Mouse (Mus musculus): ENCODE results near the gene Ugt1a6b. TPM values are rescaled to one million over a fixed set of nuclear protein-coding genes. Genes with fewer than 3 reads are reported as not detected.
A peak's percentile ranks its signal among the peaks of the same experiment; 100 is the strongest.

Gene Ugt1a6b
- polyA plus RNA-seq, 1 experiment from 2014 or later: 3.9 TPM

DNA sequence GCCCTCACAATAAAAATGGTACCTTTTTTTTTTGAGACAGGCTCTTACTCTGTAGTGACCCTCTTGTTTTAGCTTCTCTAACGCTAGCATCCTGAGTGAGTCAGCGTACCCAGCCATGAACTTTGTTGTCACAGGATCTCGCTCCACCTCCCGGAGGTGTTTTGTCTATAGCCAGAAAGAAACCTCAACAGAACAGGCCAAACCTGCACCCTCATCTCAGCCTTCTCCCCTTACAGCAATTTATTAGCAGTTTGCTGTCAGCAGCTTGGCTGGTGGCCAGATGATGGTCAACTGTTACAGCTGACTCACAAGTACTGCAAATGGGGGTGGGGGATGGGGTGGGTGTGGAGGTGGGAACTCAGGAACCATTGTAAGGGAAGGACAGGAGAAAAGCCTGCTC is 159.2 kb downstream of the Ugt1a6b start:
- Histone ChIP-seq H3K27ac (0 out of 2 replicates have a peak overlapping the region, but pooled peaks have one; percentile 1), H3K36me3 (peaks cover 68% of the 10 kb centered on the region), H3K9me3 (no peaks in the 10 kb centered on the region), H3K4me3 (replicated peaks) (no peak overlapping the region), H3K4me2 (no peak overlapping the region), H3K27me3 (replicated peaks) (no peaks in the 10 kb centered on the region), H3K4me1 (peaks cover 11% of the 10 kb centered on the region), H3K9ac (no peak overlapping the region)
- WGBS: 54% methylated on average over 4 of the region's 4 CpGs
- peak; percentile 8; the same call in 1 of the 2 replicates for ATAC-seq (ENCODE audit: insufficient read depth, low FRiP score, low read depth)

GRCm38 (mm10) chr1:88262961-88263360 is 159.9 kb downstream of the Ugt1a6b start:
- 70% methylated on average over 6 of the region's 6 CpGs for WGBS
- no peak overlapping the region for H3K27ac ChIP-seq
- ATAC-seq (ENCODE audit: insufficient read depth, low FRiP score, low read depth): no peak

DNA sequence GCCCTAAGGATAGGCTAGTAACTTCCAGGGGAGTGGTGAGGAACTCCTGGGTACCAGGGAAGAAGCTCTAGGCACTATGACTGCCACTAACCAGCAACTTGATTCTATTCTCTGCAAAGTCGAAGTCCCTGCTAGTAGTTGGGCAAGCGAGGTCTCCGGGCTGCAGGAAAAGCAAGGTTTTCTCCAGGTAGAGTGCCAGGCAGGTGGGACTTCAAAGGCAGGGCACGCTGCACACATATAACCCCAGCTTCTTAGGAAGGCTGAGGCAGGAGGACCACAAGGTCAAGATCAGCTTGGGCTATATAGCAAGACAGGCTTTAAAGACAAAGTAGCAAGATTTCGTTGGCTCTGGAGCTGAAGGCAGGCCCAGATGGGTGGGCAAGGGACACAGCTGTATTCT is 160.7 kb downstream of the Ugt1a6b start:
- H3K4me1 ChIP-seq: peaks cover 11% of the 10 kb centered on the region
- ATAC-seq (ENCODE audit: insufficient read depth, low FRiP score, low read depth): no peak
- H3K27me3 ChIP-seq (replicated peaks): no peaks in the 10 kb centered on the region
- H3K36me3 ChIP-seq: peaks cover 83% of the 10 kb centered on the region
- WGBS: 91% methylated on average over 5 of the region's 5 CpGs
- H3K4me3 ChIP-seq (replicated peaks): no peak overlapping the region
- H3K4me2 ChIP-seq: no peak overlapping the region
- H3K9me3 ChIP-seq: no peaks in the 10 kb centered on the region
- no peak overlapping the region for H3K9ac ChIP-seq
- no peak overlapping the region for H3K27ac ChIP-seq

More at GRCm38 (mm10) chr1:88262961-88263360, 159.9 kb downstream of the Ugt1a6b start:
- H3K36me3 ChIP-seq: peaks cover 75% of the 10 kb centered on the region
- H3K4me2 ChIP-seq: no peak overlapping the region
- no peaks in the 10 kb centered on the region for H3K27me3 ChIP-seq (replicated peaks)
- no peaks in the 10 kb centered on the region for H3K9me3 ChIP-seq
- peaks cover 11% of the 10 kb centered on the region for H3K4me1 ChIP-seq
- H3K9ac ChIP-seq: no peak overlapping the region
- H3K4me3 ChIP-seq (replicated peaks): no peak overlapping the region

DNA sequence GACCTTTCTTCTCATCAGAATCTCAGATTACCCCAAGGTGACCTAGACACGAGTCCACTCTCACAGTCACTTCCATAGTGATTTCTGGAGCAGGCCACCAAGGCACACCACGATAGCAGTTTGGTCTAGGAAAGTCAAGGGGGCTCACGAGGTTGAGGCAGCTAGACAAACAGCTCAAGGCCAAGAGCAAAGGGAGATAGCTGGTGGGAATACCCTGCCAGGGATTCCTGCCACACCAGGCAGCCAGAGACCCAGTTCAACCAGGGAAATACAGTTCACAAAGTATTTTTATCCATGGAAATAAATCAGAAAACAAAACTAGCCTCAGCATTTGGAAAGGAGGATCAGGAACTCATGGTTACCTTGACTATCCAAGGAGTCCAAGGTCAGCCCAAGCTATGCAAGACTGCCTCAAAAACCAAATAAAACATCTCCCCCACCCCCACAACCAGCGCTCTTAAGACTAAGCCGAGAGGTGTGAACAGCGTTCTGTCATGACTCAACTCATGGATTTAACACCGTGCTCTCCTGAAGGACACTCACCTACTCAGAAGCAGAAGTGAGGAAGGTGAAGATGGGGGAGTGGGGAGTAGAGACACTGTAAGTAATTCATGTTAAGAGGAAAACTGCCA is 161.3 kb downstream of the Ugt1a6b start:
- Histone ChIP-seq H3K27me3 (replicated peaks) (no peaks in the 10 kb centered on the region), H3K27ac (no peak overlapping the region), H3K4me1 (peaks cover 11% of the 10 kb centered on the region), H3K9me3 (no peaks in the 10 kb centered on the region), H3K36me3 (peaks cover 89% of the 10 kb centered on the region), H3K4me3 (replicated peaks) (no peak overlapping the region), H3K9ac (no peak overlapping the region), H3K4me2 (no peak overlapping the region)
- no peak for ATAC-seq (ENCODE audit: insufficient read depth, low FRiP score, low read depth)
- 85% methylated on average over 7 of the region's 7 CpGs for WGBS

DNA sequence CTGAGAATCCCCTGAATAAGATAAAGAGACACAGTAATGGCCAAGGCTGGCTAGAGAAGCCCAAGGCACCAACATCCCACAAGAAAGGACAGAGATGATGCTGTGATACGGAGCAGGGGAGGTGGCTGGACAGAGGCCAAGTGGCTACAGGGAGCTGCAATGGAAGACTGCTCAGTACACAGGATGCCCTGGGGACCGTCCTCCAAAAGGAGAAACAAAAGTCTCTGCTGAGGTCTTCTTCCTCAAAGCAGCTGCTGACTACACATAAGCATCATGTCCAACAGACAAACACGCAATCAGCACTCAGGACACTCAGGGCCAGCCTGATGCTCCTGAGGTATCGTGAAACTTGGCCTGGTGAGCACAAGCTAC is 161.8 kb downstream of the Ugt1a6b start:
- no peak for ATAC-seq (ENCODE audit: insufficient read depth, low FRiP score, low read depth)
- peaks cover 11% of the 10 kb centered on the region for H3K4me1 ChIP-seq
- H3K4me3 ChIP-seq (replicated peaks): no peak overlapping the region
- no peak overlapping the region for H3K27ac ChIP-seq
- H3K4me2 ChIP-seq: no peak overlapping the region
- H3K27me3 ChIP-seq (replicated peaks): no peaks in the 10 kb centered on the region
- peaks cover 94% of the 10 kb centered on the region for H3K36me3 ChIP-seq
- H3K9me3 ChIP-seq: no peaks in the 10 kb centered on the region
- no peak overlapping the region for H3K9ac ChIP-seq
- 79% methylated on average over 4 of the region's 4 CpGs for WGBS

DNA sequence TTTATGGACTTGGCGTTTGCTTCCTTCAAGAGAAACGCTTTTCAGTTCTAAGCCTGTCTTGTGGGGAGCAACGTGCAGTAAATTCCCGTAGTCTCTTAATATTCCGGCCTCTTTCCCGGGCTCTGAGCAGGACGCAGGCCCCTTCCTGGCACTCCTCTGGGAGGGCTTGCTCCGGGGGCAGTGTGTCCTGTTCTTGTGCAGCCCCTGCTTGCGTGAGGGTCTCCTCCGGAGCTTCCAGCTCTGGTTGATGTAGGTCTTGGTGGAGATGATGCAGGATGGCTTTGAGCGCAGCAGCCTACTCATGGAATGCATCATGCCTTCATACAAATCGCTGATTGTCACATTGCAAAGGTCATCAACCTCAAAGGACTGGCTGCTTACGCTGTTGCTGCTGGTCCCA is 163.1 kb downstream of the Ugt1a6b start:
- ATAC-seq (ENCODE audit: insufficient read depth, low FRiP score, low read depth): no peak
- H3K9ac ChIP-seq: no peak overlapping the region
- 88% methylated on average over 13 of the region's 13 CpGs for WGBS

GRCm38 (mm10) chr1:88267489-88267888 is 164.4 kb downstream of the Ugt1a6b start:
- Histone ChIP-seq H3K9ac (no peak overlapping the region), H3K4me2 (no peak overlapping the region), H3K4me1 (0 out of 2 replicates have a peak, but pooled peaks cover under 1% of the 10 kb centered on the region), H3K9me3 (no peaks in the 10 kb centered on the region), H3K27ac (no peak overlapping the region), H3K4me3 (replicated peaks) (no peak overlapping the region), H3K36me3 (peaks cover 84% of the 10 kb centered on the region), H3K27me3 (replicated peaks) (no peaks in the 10 kb centered on the region)
- ATAC-seq (ENCODE audit: insufficient read depth, low FRiP score, low read depth): 0 out of 2 replicates have a peak, but pooled peaks have one; percentile 1
- 91% methylated on average over 6 of the region's 6 CpGs for WGBS

More for the DNA sequence above, 163.1 kb downstream of the Ugt1a6b start:
- Histone ChIP-seq H3K4me2 (no peak overlapping the region), H3K27me3 (replicated peaks) (no peaks in the 10 kb centered on the region), H3K9me3 (no peaks in the 10 kb centered on the region), H3K4me1 (peaks cover 11% of the 10 kb centered on the region), H3K27ac (no peak overlapping the region), H3K4me3 (replicated peaks) (no peak overlapping the region), H3K36me3 (peaks cover 85% of the 10 kb centered on the region)

DNA sequence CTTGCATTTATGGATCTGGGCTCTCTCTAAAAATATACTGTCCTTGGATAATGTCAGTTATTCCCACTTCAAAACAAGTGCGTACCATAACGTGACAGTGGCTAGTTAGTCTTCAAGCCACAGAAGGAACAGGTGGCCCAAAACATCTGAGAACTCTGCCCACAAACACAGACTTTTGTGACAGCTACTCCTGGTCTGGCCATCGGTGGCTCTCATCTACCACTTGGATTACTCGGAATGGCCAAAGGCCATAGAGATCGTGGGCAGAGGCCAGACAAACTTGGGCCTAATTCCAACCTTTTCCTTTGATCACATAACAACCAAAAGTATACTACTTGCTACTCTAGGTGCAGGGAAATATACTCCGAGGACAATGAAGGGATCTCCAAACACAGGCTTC is 165.0 kb downstream of the Ugt1a6b start:
- H3K36me3 ChIP-seq: peaks cover 85% of the 10 kb centered on the region
- 83% methylated on average over 6 of the region's 6 CpGs for WGBS
- no peak for ATAC-seq (ENCODE audit: insufficient read depth, low FRiP score, low read depth)
- no peaks in the 10 kb centered on the region for H3K9me3 ChIP-seq
- no peaks in the 10 kb centered on the region for H3K27me3 ChIP-seq (replicated peaks)
- no peak overlapping the region for H3K4me2 ChIP-seq
- H3K4me3 ChIP-seq (replicated peaks): no peak overlapping the region
- H3K4me1 ChIP-seq: no peaks in the 10 kb centered on the region
- no peak overlapping the region for H3K27ac ChIP-seq
- no peak overlapping the region for H3K9ac ChIP-seq

Other genes with a start within 250 kb of the Ugt1a6b start
- gene Dgkd, start 250.0 kb upstream of the Ugt1a6b start, polyA plus RNA-seq (2015; fragmentation: Nextera tagmentation; extraction: Ambion mirVana): 25.5 and 26.1 TPM in 2 replicates
- gene Usp40, start 94.7 kb upstream of the Ugt1a6b start, polyA plus RNA-seq (2015; fragmentation: Nextera tagmentation; extraction: Ambion mirVana): 29.2 and 33.5 TPM in 2 replicates
- gene Ugt1a10, start 47.9 kb upstream of the Ugt1a6b start, polyA plus RNA-seq (2015; fragmentation: Nextera tagmentation; extraction: Ambion mirVana): 0.28 TPM in 1 of 2 replicates, not detected in the other
- 1.7 and 1.8 TPM in 2 replicates for gene Ugt1a9, start 32.5 kb upstream of the Ugt1a6b start, polyA plus RNA-seq (2015; fragmentation: Nextera tagmentation; extraction: Ambion mirVana)
- not detected in 2 replicates for gene Ugt1a8, start 15.4 kb upstream of the Ugt1a6b start, polyA plus RNA-seq (2015; fragmentation: Nextera tagmentation; extraction: Ambion mirVana)
- 12.5 and 19.6 TPM in 2 replicates for gene Ugt1a7c, start 8.2 kb upstream of the Ugt1a6b start, polyA plus RNA-seq (2015; fragmentation: Nextera tagmentation; extraction: Ambion mirVana)
- gene Ugt1a6a, start 31.6 kb downstream of the Ugt1a6b start, polyA plus RNA-seq (2015; fragmentation: Nextera tagmentation; extraction: Ambion mirVana): 29.2 and 29.4 TPM in 2 replicates
- not detected in 2 replicates for gene Ugt1a5, start 62.8 kb downstream of the Ugt1a6b start, polyA plus RNA-seq (2015; fragmentation: Nextera tagmentation; extraction: Ambion mirVana)
- 0.23 and 0.50 TPM in 2 replicates for gene Ugt1a2, start 97.3 kb downstream of the Ugt1a6b start, polyA plus RNA-seq (2015; fragmentation: Nextera tagmentation; extraction: Ambion mirVana)
- gene Dnajb3, start 102.5 kb downstream of the Ugt1a6b start, polyA plus RNA-seq (2015; fragmentation: Nextera tagmentation; extraction: Ambion mirVana): 8.4 and 10.1 TPM in 2 replicates
- 5.3 and 7.1 TPM in 2 replicates for gene Ugt1a1, start 108.7 kb downstream of the Ugt1a6b start, polyA plus RNA-seq (2015; fragmentation: Nextera tagmentation; extraction: Ambion mirVana)
- 0.94 and 1.2 TPM in 2 replicates for gene Mroh2a, start 123.7 kb downstream of the Ugt1a6b start, polyA plus RNA-seq (2015; fragmentation: Nextera tagmentation; extraction: Ambion mirVana)
- 162 and 176 TPM in 2 replicates for gene Hjurp, start 174.4 kb downstream of the Ugt1a6b start, polyA plus RNA-seq (2015; fragmentation: Nextera tagmentation; extraction: Ambion mirVana)
- not detected in 2 replicates for gene Trpm8, start 174.4 kb downstream of the Ugt1a6b start, polyA plus RNA-seq (2015; fragmentation: Nextera tagmentation; extraction: Ambion mirVana)